Mouse (Mus musculus) intestine, embryonic 16.5 days (tissue): Measurements from ENCODE around the gene Gm2115. TPM values are rescaled to one million over a fixed set of nuclear protein-coding genes. Genes with fewer than 3 reads are reported as not detected.
A peak's percentile ranks its signal among the peaks of the same experiment; 100 is the strongest.

Source experiments
- ATAC-seq: fragments of 200-750 bp; cut with Nextera tagmentation; 2 replicates; pipeline ENCODE4 v1.8.0; 2017; ENCODE audit warnings: moderate TSS enrichment, moderate library complexity
- H3K27ac ChIP-seq: fragments of 300-500 bp; sonication (generic); 2 replicates; pipeline ENCODE4 v1.5.1; 2014; ENCODE audit warnings: mild to moderate bottlenecking, low read length
- H3K27me3 ChIP-seq: fragments of 300-500 bp; sonication (generic); replicated peaks from 2 replicates; pipeline ENCODE4 v1.6.1; 2014; ENCODE audit warnings: low read length, control low read depth, mixed read lengths; ENCODE audit not compliant: control insufficient read depth, insufficient read depth
- H3K36me3 ChIP-seq: fragments of 300-500 bp; sonication (generic); 2 replicates; pipeline ENCODE4 v1.6.1; 2014; ENCODE audit warnings: low read length, control low read depth; ENCODE audit not compliant: control insufficient read depth, insufficient read depth
- H3K4me1 ChIP-seq: fragments of 300-500 bp; sonication (generic); 2 replicates; pipeline ENCODE4 v1.6.1; 2014; ENCODE audit warnings: low read length, control low read depth, mixed read lengths; ENCODE audit not compliant: control insufficient read depth, insufficient read depth
- H3K4me2 ChIP-seq: fragments of 300-500 bp; sonication (generic); 2 replicates; pipeline ENCODE4 v1.6.1; 2014; ENCODE audit warnings: low read depth, low read length, control low read depth
- H3K4me3 ChIP-seq: fragments of 300-500 bp; sonication (generic); 2 replicates; pipeline ENCODE4 v1.5.1; 2014; ENCODE audit warnings: mild to moderate bottlenecking, low read length
- H3K9ac ChIP-seq: fragments of 300-500 bp; sonication (generic); 2 replicates; pipeline ENCODE4 v1.6.1; 2014; ENCODE audit warnings: low read depth, low read length
- H3K9me3 ChIP-seq: fragments of 300-500 bp; sonication (generic); 2 replicates; pipeline ENCODE4 v1.6.1; 2016; ENCODE audit warnings: low read length, control low read depth; ENCODE audit not compliant: control insufficient read depth
- WGBS: fragments of 180-500 bp; shearing (Covaris S2); extraction: QIAGEN DNeasy Blood & Tissue Kit; methylation state at CpG from one replicate; pipeline ENCODE4 v1.1.7; 2014; 5-methylcytosine and 5-hydroxymethylcytosine counted together
- polyA plus RNA-seq: library from polyadenylated mRNA; unstranded; fragments of >200 nt; fragmentation: Nextera tagmentation; extraction: Ambion mirVana; gene quantifications from 2 replicates; pipeline ENCODE4 v1.2.1, GENCODE M21; 2015

Gm2115 gene
- 1.2 and 1.4 TPM in 2 replicates for polyA plus RNA-seq

DNA sequence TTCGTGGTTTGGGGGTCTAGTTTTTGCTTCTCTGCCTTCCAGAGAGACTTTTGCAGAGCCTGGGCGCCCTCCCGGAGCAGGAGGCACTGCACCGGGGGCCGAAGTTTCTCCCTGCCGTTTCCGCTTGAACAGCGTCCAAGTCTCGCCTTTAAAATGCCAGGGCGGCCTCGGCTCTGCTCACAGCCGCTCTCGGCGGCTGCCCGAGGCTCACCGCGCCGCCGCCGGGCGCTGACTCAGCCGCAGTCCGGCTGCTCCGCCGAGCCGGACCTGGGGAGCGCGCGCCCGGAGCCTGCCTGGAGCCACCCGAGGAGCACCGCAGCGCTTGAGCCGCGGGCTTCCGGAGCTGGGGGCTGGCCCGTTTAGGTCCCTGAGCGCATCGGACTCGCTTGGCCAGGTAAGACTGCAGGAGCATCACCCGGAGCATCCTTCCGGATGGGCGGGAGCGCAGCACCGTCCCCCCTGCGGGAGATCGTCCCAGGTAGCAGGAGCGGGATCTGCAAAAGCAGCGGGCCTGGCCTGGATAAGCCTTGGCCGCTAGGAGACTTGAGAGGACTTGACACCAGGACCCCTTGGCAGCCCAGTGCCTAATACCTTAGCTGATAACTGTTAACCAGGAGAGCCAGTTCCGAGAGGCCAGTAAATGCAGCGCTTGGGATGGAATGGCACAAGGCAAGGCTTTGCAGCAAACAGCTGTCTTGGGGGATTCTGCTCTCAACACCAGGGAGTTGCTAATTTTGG is at the start of gene Gm2115:
Gm2115 (plus strand) TSS at position 159 of the 738 bp plus-strand sequence.
- Histone ChIP-seq H3K9ac (peak within 1 kb of the TSS; percentile 50), H3K4me3 (peak within 1 kb of the TSS; percentile 52), H3K9me3 (no peaks in the 10 kb centered on the region), H3K27ac (no peak within 1 kb of the TSS), H3K4me2 (peak within 1 kb of the TSS; percentile 81), H3K4me1 (peaks cover 11% of the 10 kb centered on the region), H3K27me3 (0 out of 2 replicates have a peak, but pooled peaks cover 8% of the 10 kb centered on the region), H3K36me3 (no peaks in the 10 kb centered on the region)
- 1% methylated on average over 52 of the region's 52 CpGs for WGBS
- peak; percentile 71 for ATAC-seq

DNA sequence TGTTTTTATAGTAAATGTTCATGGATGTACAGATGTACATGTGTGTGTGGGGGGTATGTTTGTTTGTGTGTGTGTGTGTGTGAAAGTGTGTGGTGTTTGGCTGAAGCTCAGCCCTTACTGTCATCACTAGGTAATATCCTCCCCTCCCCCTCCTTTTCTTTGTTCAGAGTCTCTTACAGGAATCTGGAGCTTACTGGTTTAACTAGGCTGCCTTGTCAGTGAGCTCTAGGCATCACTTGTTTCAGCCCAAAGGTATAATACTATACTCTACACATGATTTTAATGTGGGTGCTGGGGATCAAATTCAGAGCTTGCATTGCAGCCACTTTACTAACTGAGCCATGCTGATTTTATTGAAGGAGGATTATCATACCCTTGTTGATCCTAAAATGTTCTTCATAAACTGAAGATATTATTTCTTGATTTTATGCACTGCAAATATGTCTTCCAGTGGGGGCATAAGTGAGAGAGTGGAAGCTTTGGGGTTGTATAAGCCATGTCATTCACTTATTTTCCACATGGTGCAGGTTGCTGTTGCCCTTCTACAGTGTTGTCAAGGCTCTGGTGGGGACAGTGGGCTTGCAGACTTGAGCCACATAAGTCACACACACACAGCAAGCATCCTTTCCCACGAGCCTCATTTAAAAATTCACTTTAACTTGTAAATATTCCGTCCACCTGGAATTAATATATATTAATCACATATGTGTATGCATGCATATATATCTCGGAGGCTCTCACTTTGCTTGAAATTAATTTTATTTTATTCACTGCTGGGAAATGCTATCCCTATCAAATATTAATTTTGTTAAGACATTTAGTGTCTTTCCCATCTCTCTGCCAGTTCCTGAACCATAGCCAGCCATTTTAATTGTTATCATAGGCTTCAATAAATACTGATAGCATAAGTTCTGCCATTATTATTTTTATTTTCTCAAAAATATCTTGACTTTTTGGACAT is 45.0 kb upstream of the Gm2115 start:
- no peak overlapping the region for H3K4me2 ChIP-seq
- ATAC-seq, result no peak
- H3K36me3 ChIP-seq, result no peaks in the 10 kb centered on the region
- WGBS, result 65% methylated on average over 3 of the region's 3 CpGs
- no peaks in the 10 kb centered on the region for H3K27me3 ChIP-seq
- H3K4me1 ChIP-seq, result no peaks in the 10 kb centered on the region
- H3K27ac ChIP-seq, result no peak overlapping the region
- H3K4me3 ChIP-seq, result no peak overlapping the region
- no peaks in the 10 kb centered on the region for H3K9me3 ChIP-seq
- H3K9ac ChIP-seq, result no peak overlapping the region

DNA sequence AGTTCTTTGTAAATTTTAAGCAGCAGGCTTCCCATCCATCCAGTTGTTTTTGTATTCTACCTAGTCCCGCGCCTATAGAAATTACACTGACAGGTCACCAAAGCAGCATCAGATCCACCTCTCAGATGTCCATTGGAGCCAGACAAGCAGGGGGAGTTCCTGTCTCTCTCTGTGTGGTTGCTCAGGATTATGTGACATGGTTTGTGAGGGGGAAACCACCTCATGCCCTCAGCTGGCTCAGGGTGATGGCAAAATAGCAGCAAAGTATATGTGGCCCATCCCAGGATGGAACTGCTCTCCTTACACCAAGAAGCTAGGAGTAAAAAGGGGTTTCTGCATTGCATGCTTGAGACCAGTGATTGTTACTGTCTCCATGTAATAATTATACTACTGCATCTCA is 42.3 kb upstream of the Gm2115 start:
- Histone ChIP-seq H3K4me3 (no peak overlapping the region), H3K27me3 (no peaks in the 10 kb centered on the region), H3K4me1 (no peaks in the 10 kb centered on the region), H3K27ac (no peak overlapping the region), H3K9me3 (no peaks in the 10 kb centered on the region), H3K9ac (no peak overlapping the region), H3K4me2 (no peak overlapping the region), H3K36me3 (no peaks in the 10 kb centered on the region)
- ATAC-seq, result no peak
- 87% methylated on average over 2 of the region's 2 CpGs for WGBS

DNA sequence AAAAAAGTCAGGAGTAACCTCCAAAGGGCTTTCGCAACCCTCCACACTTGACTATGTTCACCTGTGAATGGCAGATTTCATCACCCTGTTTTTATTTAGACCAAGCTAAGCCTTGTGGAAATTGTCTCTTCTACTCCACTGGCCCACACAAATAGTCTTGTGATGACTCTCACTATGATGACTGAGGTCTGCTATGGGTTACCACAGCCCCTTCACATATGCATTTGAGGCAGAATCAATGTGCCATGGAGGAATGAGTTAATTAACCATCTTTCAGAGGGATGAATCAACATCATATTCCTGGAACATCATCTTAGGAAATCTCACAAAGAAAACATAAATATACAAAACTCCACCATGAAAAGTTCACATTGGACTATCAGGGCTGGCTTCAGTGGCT is 25.6 kb upstream of the Gm2115 start:
- H3K4me2 ChIP-seq, result no peak overlapping the region
- H3K4me3 ChIP-seq, result no peak overlapping the region
- H3K27ac ChIP-seq, result no peak overlapping the region
- no peaks in the 10 kb centered on the region for H3K4me1 ChIP-seq
- 98% methylated on average over 1 of the region's 1 CpGs for WGBS
- H3K9me3 ChIP-seq, result no peaks in the 10 kb centered on the region
- H3K27me3 ChIP-seq, result no peaks in the 10 kb centered on the region; the same call in 1 of the 2 replicates
- ATAC-seq, result no peak
- no peak overlapping the region for H3K9ac ChIP-seq
- H3K36me3 ChIP-seq, result no peaks in the 10 kb centered on the region

DNA sequence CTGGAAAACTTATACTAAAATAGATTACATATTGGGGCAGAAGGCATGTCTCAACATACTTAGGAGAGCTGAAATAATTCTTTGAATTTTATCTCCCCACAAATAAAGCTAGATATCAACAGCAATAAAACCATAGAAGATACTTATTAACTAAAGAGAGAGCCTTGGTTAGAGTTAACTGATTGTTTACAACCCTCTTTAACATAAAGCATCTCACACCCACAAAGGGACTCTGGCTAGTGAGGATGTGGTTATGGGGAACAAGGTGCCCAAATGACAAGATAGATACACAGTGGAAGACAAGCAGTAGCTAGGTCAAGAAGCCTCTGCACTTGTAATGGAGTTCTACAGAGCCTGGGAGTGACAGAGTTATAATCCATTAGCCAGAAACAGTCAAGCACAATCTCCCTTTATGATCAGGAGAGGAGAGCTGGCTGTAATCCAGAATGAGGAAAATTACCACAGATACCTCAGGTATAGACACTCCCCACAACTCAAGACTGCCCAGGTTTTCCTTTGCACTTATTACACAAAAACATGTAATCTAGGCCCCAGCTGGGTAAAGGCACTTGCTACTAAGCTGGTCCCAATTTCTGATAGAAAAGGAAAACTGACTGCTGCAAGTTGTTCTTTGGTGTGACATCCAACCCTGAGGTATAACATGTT is 10.1 kb upstream of the Gm2115 start:
- ATAC-seq, result peak; percentile 83

DNA sequence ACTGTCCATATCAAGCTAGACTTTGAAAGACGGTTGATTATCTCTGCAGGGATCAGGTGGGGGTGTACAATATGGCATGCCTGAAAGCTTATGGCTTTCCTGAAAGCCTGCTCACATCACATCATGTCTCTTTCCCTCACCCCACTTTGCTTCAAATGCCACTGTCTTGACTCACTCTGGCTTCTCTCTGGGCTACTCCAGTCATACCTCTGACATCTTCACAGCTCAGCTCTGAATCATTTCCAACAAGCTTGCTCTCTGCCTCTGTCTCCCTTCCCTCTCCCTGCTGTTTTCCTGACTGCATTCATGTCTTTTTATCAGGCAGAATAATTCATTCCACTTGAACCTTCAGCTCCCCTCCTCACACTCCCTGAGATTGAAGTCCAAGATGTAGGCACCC is 7.4 kb upstream of the Gm2115 start:
- 0 out of 2 replicates have a peak, but pooled peaks have one; percentile 3 for ATAC-seq
- Histone ChIP-seq H3K27ac (no peak overlapping the region), H3K4me2 (no peak overlapping the region), H3K4me1 (no peaks in the 10 kb centered on the region), H3K4me3 (no peak overlapping the region), H3K9ac (no peak overlapping the region), H3K36me3 (no peaks in the 10 kb centered on the region), H3K9me3 (no peaks in the 10 kb centered on the region), H3K27me3 (no peaks in the 10 kb centered on the region)
- WGBS, result 75% methylated on average over 1 of the region's 1 CpGs

More for the DNA sequence above, 10.1 kb upstream of the Gm2115 start:
- H3K27me3 ChIP-seq, result no peaks in the 10 kb centered on the region
- H3K4me1 ChIP-seq, result no peaks in the 10 kb centered on the region
- H3K9ac ChIP-seq, result no peak overlapping the region
- no peaks in the 10 kb centered on the region for H3K36me3 ChIP-seq
- H3K27ac ChIP-seq, result no peak overlapping the region
- no peaks in the 10 kb centered on the region for H3K9me3 ChIP-seq
- H3K4me2 ChIP-seq, result no peak overlapping the region
- no peak overlapping the region for H3K4me3 ChIP-seq

DNA sequence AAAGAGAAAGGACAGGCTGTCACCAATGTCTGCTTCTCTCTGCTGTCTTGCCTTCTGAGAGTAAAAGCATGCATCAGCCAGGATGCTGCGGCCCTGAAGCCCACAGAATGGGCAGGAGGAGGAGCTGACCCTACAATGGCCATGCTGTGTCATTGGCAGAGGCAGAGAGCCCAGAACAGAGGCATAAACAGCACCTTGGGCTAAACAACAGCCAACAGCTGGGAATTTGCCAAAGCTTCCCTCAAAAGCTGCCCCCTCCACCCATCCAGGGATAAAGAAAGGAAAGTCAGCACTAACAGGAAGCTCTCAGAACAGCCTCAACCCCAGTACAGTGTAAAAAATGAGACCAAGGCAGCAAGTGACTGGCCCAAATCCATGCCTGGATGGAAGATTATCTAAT is 6.3 kb upstream of the Gm2115 start:
- H3K9ac ChIP-seq, result no peak overlapping the region
- no peak overlapping the region for H3K27ac ChIP-seq
- no peak for ATAC-seq
- H3K4me2 ChIP-seq, result no peak overlapping the region
- WGBS, result 50% methylated on average over 1 of the region's 1 CpGs
- no peaks in the 10 kb centered on the region for H3K36me3 ChIP-seq
- H3K4me3 ChIP-seq, result no peak overlapping the region
- no peaks in the 10 kb centered on the region for H3K27me3 ChIP-seq
- no peaks in the 10 kb centered on the region for H3K9me3 ChIP-seq
- H3K4me1 ChIP-seq, result no peaks in the 10 kb centered on the region

DNA sequence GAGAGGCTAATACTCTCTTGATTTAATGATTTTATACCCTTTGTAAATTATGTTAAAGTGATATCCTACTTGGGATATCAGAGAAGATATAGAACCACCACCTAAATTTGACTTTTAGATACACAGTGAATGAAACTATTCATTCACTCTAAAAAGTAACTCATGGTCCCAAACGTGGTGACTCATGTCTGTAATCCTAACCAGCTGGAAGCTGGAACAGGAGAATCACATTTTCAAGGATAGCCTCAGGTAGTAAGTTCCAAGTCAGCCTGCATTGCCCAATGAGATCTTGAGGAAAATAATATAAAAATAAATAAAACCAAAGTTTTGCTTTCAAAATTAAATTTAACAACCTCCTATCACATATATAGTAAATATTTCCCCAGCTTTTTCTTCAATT is 2.6 kb upstream of the Gm2115 start:
- Histone ChIP-seq H3K27ac (no peak overlapping the region), H3K4me3 (no peak overlapping the region), H3K36me3 (no peaks in the 10 kb centered on the region), H3K27me3 (0 out of 2 replicates have a peak, but pooled peaks cover 8% of the 10 kb centered on the region), H3K4me2 (no peak overlapping the region), H3K9ac (no peak overlapping the region), H3K4me1 (peaks cover 11% of the 10 kb centered on the region), H3K9me3 (no peaks in the 10 kb centered on the region)
- WGBS, result 40% methylated on average over 1 of the region's 1 CpGs
- ATAC-seq, result no peak

DNA sequence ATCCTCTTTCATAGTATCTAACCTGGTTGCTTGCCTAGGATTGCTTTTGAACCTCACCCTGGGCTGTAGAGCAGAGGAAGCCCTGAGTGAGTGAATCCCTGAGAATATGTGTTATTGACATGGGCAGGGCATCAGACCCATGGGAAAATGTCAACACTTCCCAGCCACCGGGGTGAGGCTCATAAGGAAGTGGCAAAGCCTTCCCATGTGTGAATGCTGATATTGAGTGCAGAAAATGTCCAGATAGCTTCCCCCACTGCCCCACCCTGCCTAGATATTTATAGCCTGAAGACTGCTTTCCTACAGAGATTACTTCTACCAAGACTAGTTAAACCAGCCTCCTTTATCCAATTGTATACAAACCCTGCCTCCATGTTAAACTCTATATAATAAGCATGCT is 4.0 kb downstream of the Gm2115 start:
- Histone ChIP-seq H3K4me3 (no peak overlapping the region), H3K27me3 (0 out of 2 replicates have a peak, but pooled peaks cover 8% of the 10 kb centered on the region), H3K4me2 (no peak overlapping the region), H3K9ac (no peak overlapping the region), H3K9me3 (no peaks in the 10 kb centered on the region), H3K36me3 (no peaks in the 10 kb centered on the region), H3K27ac (0 out of 2 replicates have a peak overlapping the region, but pooled peaks have one; percentile 25), H3K4me1 (peaks cover 11% of the 10 kb centered on the region)
- WGBS, result 48% methylated on average over 1 of the region's 1 CpGs
- ATAC-seq, result peak; percentile 89
